Mouse (Mus musculus): Measurements from ENCODE around the gene Plppr5.

The Plppr5 gene

GRCm38 (mm10) chr3:117708788-117709187, 134.2 kb downstream of the Plppr5 start:
- DNase-seq = no peak

- no peak for DNase-seq
These were observed 142.1 kb downstream of the Plppr5 start for GRCm38 (mm10) chr3:117716534-117717280.

GRCm38 (mm10) chr3:117723390-117723789, 148.8 kb downstream of the Plppr5 start:
- DNase-seq = no peak

- DNase-seq = no peak
These were observed 149.9 kb downstream of the Plppr5 start for GRCm38 (mm10) chr3:117724521-117724920.

GRCm38 (mm10) chr3:117725501-117725900, 150.9 kb downstream of the Plppr5 start:
- DNase-seq = no peak

GRCm38 (mm10) chr3:117728136-117728535, 153.5 kb downstream of the Plppr5 start:
- DNase-seq = no peak

GRCm38 (mm10) chr3:117729121-117730072, 154.8 kb downstream of the Plppr5 start:
- DNase-seq = no peak

- no peak for DNase-seq
These were observed 156.9 kb downstream of the Plppr5 start for GRCm38 (mm10) chr3:117731545-117731944.

- DNase-seq = no peak
These were observed 158.0 kb downstream of the Plppr5 start for GRCm38 (mm10) chr3:117732661-117733060.

Measured in cerebellum, adult 8-10 months (tissue).